Mouse (Mus musculus): ENCODE data around the gene Cbx8. TPM values are rescaled to one million over a fixed set of nuclear protein-coding genes. Genes with fewer than 3 reads are reported as not detected.

The Cbx8 gene
- polyA plus RNA-seq, 1 experiment from 2014 or later, result 15.1 TPM

DNA sequence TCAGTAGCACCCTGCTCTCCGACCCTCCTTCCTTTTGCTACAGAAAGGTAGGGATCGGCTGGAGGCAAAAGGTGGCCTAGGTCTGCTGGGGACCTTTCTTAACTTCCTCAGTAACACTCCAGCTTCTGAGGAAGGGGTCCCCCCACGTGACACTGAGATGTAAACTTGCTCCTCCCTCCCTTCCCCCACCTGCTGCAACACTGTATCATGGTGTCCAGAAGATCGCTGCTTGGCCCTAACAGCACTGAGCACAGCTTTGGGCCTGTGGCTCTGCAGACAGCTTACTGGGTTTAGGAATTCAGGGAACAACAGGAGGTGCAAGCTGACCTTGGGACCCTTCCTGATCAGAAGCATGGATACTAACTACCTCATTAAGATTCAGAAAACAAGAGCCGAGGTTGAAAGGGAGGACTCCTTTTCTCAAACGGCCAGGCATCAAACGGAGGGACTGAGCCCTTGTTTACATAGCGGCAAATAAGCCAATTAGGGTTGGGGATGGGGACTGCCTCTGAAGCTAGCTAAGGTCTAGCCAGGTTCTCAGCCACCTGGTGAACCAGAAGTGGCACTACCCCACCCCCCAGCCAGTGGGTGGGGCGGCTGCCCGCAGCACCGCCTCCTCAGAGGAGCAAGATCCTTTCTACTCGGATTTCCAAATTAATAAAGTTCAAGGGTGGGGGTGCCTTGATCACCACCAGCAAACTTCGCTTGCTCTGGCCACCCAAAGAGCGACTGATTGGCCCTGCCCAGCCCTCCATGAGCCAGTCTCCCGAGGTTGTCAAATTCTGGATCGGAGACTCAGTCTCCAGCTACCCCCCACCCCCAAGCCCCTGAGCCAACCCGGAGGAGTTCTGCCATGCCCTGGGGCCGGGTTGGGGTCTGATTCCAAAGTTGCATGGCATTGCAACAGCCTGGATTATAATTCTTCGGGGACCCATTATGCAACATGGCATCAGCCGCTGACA, 42.1 kb upstream of the Cbx8 start:
- 2% methylated on average over 20 of the region's 20 CpGs for WGBS
- Histone ChIP-seq H3K27me3 (ENCODE audit: low read depth, poor library complexity, severe bottlenecking) (peaks cover 86% of the 10 kb centered on the region), H3K4me1 (peaks cover 90% of the 10 kb centered on the region), H3K36me3 (peaks cover 20% of the 10 kb centered on the region), H3K9me3 (replicated peaks) (no peaks in the 10 kb centered on the region), H3K4me3 (peak overlapping the region; percentile 90), H3K27ac (no peak overlapping the region)
- DNase-seq (ENCODE audit: low spot score), result peak; percentile 46

DNA sequence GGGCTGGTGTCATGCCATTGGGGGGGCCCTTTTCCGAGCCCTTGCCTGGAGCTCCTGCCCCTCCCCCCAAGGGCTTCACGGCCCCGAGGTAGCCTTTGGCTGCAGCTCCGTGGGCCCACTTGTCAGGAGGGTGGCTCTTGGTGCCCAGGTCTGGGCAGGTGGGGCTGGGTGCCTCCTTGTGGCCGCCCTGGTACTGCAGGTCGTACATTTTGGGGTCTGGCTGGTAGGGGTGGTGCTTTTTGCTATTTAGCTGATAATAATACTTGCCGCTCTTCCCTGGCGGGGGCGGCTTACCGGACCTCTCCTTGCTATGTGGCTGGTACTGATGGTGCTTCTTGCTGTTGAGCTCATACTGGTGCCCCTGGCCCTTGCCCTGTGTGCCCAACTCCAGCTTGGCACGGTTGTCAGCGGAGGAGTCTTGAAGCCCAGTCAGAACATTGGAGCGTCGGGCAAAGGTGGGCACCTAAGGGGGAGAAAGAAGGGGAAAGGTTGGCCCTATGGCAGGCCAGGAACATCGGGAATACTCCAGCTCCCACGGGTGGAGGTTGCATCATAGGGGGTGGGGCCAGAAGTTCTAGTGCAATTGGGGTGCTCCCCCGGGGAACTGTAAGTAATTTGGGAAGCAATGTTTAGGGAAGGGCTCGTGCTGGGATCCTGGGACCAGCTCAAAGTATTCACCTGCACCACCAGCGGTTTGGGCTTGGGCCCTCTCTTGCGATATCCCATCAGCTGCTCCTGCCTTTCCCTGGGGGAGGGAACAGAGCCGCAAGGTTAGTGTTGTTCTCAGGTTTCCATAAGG, 41.3 kb upstream of the Cbx8 start:
- no peak for DNase-seq (ENCODE audit: low spot score)
- Histone ChIP-seq H3K36me3 (peaks cover 20% of the 10 kb centered on the region), H3K27me3 (ENCODE audit: low read depth, poor library complexity, severe bottlenecking) (peaks cover 85% of the 10 kb centered on the region), H3K9me3 (replicated peaks) (no peaks in the 10 kb centered on the region), H3K4me1 (peaks cover 81% of the 10 kb centered on the region), H3K27ac (no peak overlapping the region), H3K4me3 (0 out of 2 replicates have a peak overlapping the region, but pooled peaks have one; percentile 90)
- WGBS, result 6% methylated on average over 21 of the region's 21 CpGs

DNA sequence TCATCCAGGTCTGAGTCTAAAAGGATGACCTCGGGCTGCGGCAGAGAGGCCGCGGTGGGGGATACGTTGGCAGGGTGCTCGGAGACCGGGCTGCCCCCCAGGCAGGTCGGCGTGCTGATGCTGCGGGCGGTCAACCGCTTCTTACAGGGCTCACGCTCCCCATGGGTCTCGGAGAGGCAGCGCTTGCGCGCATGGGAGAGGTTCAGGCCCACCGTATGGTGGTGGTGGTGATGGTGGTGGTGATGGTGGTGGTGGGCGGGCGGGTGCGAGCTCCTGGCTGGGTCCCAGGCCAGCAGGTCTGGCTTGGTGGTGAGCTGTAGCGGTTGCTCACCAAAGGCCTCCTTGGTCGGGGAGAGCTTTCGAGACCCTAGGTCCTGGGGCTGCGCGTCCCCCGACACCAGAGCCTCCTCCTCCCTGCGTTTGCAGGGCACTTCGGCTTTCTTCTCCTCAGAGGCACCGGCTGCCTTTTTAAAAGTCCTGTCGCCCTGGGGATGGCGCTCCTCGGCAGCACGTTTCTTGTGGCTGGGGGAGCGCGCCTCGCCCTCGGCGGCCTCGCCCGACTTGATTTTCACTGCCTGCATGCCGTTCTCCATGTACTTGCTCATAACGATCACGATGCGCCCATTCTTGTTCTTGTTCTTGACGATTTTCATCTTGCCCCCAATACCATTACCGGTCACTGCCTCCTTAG, 40.5 kb upstream of the Cbx8 start:
- Histone ChIP-seq H3K27me3 (ENCODE audit: low read depth, poor library complexity, severe bottlenecking) (peaks cover 83% of the 10 kb centered on the region), H3K9me3 (replicated peaks) (no peaks in the 10 kb centered on the region), H3K27ac (peak overlapping the region; percentile 44; the same call in 1 of the 2 replicates), H3K4me3 (peak overlapping the region; percentile 13), H3K36me3 (peaks cover 20% of the 10 kb centered on the region), H3K4me1 (peaks cover 73% of the 10 kb centered on the region)
- peak; percentile 76 for DNase-seq (ENCODE audit: low spot score)
- 4% methylated on average over 47 of the region's 47 CpGs for WGBS

DNA sequence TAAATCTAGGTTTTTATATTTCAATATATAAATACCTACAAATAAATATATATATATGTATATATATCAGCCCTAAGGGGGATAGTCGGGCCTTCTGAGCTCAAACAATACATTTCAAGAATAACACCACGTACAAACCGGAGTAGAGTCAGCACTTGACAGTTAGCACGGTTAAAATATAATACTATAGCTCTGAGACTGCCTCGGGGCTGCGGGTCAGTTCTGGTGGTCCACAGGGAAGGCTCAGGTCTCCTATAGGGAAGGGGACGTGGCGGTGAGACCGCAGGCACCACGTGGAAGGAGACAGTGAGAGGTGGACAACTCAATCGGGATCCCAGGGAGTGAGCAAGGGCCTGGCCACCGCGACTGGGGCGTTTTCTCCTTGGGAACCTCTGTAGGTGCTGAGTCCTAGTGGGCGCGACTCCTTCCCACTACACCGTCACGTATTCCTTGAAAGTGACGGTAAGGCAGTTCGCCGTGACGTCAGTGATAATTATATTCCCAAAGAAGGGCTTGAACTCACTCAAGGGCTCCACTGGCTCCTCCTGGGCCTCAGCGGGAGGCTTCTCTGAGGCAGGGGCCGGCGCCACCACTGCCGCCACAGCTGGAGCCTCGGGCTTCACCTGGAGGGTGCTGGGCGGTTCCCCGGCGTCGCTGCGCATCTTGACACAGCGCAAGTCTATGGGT, 39.8 kb upstream of the Cbx8 start:
- Histone ChIP-seq H3K36me3 (peaks cover 20% of the 10 kb centered on the region), H3K9me3 (replicated peaks) (no peaks in the 10 kb centered on the region), H3K27me3 (ENCODE audit: low read depth, poor library complexity, severe bottlenecking) (peaks cover 88% of the 10 kb centered on the region), H3K27ac (no peak overlapping the region), H3K4me3 (peak overlapping the region; percentile 13), H3K4me1 (peaks cover 68% of the 10 kb centered on the region)
- 6% methylated on average over 33 of the region's 33 CpGs for whole genome bisulfite sequencing
- no peak for DNase-seq (ENCODE audit: low spot score)

DNA sequence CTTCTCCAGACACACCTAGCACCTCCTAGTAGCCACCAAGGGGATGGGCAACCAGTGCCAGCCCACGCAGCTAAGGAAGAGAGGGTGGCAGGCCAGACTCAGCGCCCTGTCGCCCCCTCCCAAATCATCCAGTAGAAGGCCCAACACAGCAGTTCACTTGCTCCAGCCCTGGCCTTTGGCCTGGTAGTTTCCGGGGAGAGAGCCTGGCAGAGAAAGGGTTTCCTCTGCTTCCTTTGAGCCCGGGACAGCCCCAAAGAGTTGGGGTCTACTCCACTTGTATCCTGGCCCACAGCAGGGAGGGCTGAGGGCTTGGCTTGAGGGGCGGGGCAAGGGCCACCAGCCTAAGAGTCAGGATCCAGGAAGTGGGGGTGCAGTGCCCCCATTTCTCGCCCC, 38.7 kb upstream of the Cbx8 start:
- peak overlapping the region; percentile 34 for H3K4me3 ChIP-seq
- peak; percentile 37 for DNase-seq (ENCODE audit: low spot score)
- H3K9me3 ChIP-seq (replicated peaks), result no peaks in the 10 kb centered on the region
- H3K36me3 ChIP-seq, result peaks cover 20% of the 10 kb centered on the region
- H3K27ac ChIP-seq, result peak overlapping the region; percentile 59
- peaks cover 96% of the 10 kb centered on the region for H3K27me3 ChIP-seq (ENCODE audit: low read depth, poor library complexity, severe bottlenecking)
- WGBS, result 10% methylated on average over 7 of the region's 7 CpGs
- peaks cover 59% of the 10 kb centered on the region for H3K4me1 ChIP-seq

DNA sequence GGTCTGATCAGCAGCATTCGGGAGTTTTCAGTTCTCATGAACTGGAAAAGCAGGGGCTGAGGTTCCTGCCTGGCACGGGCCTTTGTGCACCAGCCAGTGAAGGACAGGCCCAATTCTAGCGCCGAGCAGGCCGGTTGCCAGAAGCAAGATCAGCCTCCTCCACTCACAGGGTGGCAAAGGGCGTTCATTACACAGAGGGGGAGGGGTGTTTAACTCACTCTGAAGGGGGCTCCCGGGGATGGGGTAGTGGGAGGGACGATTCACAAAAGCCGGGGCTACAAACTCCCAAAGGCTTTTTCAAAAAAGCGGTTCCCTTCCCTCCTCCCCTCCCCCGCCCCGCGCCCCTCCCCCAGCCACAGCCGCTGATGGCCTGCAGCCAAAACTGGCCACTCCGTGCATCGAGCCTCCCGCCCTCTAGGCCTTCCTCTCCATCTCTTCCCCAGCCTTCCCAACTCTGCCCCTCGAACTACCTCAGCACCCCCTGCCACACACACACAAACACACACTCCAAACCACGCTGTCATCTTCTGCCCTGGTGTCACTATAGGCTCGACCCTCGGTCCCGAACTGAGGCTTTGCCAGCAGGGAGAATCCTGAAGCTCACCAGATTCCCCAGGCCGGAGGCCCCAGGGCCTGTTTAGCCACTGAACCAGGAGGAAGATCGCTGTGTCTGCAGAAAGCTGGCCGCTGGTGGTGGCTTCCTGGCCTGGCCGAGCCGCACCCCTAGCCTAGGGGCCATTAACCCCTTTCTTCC, 38.1 kb upstream of the Cbx8 start:
- 3% methylated on average over 24 of the region's 27 CpGs for WGBS
- peak; percentile 56 for DNase-seq (ENCODE audit: low spot score)
- Histone ChIP-seq H3K4me3 (peak overlapping the region; percentile 34), H3K36me3 (peaks cover 20% of the 10 kb centered on the region), H3K9me3 (replicated peaks) (no peaks in the 10 kb centered on the region), H3K27ac (peak overlapping the region; percentile 59), H3K4me1 (peaks cover 59% of the 10 kb centered on the region), H3K27me3 (ENCODE audit: low read depth, poor library complexity, severe bottlenecking) (peaks cover 96% of the 10 kb centered on the region)

DNA sequence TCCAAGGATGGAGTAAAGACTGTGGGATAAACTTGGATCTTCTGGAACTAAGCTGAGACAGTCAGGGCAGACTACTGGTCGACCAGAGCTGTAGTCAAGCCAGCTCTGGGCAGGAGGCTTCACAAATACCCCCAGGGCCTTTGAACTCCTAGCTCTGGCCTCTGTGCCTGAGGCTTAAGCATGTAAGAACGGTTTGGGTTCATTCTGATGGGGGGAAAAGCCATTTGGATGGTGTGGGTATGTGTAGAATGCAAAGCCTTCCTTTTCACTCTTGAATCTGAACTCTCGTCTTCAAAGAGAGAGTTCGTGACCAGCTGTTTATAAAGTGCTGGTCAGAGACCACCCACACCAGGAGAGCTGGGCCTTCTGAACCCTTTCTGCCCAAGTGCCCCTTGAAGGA, 37.0 kb upstream of the Cbx8 start:
- H3K4me1 ChIP-seq, result peaks cover 57% of the 10 kb centered on the region

DNA sequence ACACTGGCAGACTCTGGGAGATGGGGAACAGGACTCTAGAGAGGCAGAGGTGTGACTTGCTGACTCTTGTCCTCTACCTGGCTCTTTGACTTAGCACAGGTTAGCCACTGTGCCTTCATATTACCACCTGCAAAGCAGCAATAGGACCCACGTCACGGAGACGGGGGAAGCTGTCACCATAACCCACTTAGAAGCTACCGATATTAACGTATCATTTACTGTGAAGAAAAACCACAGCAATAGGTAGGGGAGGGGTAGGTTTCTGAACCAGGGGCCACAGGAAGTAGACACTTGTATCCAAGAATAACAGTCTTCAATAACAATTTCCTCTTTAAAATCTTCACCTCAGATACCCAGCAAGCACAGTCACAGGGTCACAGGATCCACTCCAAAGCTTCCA, 35.0 kb upstream of the Cbx8 start:
- no peak overlapping the region for H3K4me3 ChIP-seq
- 94% methylated on average over 5 of the region's 5 CpGs for WGBS
- H3K27ac ChIP-seq, result no peak overlapping the region
- H3K4me1 ChIP-seq, result peaks cover 38% of the 10 kb centered on the region
- H3K9me3 ChIP-seq (replicated peaks), result no peaks in the 10 kb centered on the region
- peaks cover 96% of the 10 kb centered on the region for H3K27me3 ChIP-seq (ENCODE audit: low read depth, poor library complexity, severe bottlenecking)
- peaks cover 7% of the 10 kb centered on the region for H3K36me3 ChIP-seq
- DNase-seq (ENCODE audit: low spot score), result no peak

More for the DNA sequence above, 37.0 kb upstream of the Cbx8 start:
- no peak overlapping the region for H3K4me3 ChIP-seq
- no peaks in the 10 kb centered on the region for H3K9me3 ChIP-seq (replicated peaks)
- no peak for DNase-seq (ENCODE audit: low spot score)
- H3K36me3 ChIP-seq, result peaks cover 20% of the 10 kb centered on the region
- WGBS, result 69% methylated on average over 4 of the region's 4 CpGs
- peaks cover 96% of the 10 kb centered on the region for H3K27me3 ChIP-seq (ENCODE audit: low read depth, poor library complexity, severe bottlenecking)
- H3K27ac ChIP-seq, result no peak overlapping the region

DNA sequence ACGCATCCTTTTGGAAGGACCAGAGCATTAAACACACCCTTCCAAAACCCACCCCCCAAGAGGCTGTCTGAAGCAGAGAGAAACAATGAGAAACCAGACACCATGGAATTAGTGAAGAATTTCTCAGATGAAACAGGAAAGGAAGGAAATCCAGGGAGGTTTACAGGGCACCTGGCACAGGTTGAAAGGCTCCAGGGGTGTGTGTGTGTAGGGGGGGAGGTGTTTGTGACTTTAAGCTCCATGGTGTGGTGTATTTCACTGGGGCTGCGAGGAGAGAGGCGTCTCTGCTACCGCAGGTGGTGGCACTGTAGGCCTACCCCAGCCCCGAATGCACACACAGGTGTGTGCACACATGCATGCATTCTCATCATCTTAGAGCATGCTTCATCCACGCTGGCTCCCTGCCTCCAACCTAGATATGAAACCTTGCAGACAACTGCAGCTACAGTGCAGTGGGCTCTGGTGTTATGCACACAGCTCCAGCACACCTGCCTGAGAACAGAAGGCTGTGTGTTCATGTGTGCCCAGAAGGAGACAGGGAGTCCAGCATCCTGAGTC, 33.2 kb upstream of the Cbx8 start:
- no peak overlapping the region for H3K27ac ChIP-seq
- H3K4me1 ChIP-seq, result peaks cover 26% of the 10 kb centered on the region
- no peak overlapping the region for H3K4me3 ChIP-seq
- 75% methylated on average over 6 of the region's 6 CpGs for WGBS
- no peaks in the 10 kb centered on the region for H3K9me3 ChIP-seq (replicated peaks)
- no peaks in the 10 kb centered on the region for H3K36me3 ChIP-seq
- no peak for DNase-seq (ENCODE audit: low spot score)
- peaks cover 80% of the 10 kb centered on the region for H3K27me3 ChIP-seq (ENCODE audit: low read depth, poor library complexity, severe bottlenecking)

DNA sequence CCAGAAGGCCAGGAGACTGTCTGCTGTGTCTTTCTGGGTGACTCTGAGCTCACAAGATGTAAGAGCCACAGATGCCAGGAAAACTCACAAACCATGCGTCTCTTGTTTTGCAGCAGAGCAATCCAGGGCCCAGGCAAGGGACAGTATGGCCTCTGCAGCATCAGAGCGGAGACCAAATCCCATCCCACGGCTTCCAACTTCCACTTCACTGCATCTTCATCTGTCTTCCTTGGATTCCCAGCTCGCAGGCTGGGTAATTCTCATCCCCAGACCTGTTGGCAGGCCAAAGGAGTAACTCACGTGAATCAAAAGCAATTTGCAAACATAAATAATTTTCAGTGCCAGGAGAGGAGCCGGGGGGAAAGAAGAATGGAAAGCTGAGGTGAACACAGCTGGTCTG, 32.2 kb upstream of the Cbx8 start:
- 68% methylated on average over 6 of the region's 6 CpGs for WGBS
- Histone ChIP-seq H3K36me3 (no peaks in the 10 kb centered on the region), H3K4me1 (peaks cover 17% of the 10 kb centered on the region), H3K27ac (0 out of 2 replicates have a peak overlapping the region, but pooled peaks have one; percentile 0), H3K27me3 (ENCODE audit: low read depth, poor library complexity, severe bottlenecking) (peaks cover 76% of the 10 kb centered on the region), H3K4me3 (no peak overlapping the region), H3K9me3 (replicated peaks) (no peaks in the 10 kb centered on the region)
- no peak for DNase-seq (ENCODE audit: low spot score)

DNA sequence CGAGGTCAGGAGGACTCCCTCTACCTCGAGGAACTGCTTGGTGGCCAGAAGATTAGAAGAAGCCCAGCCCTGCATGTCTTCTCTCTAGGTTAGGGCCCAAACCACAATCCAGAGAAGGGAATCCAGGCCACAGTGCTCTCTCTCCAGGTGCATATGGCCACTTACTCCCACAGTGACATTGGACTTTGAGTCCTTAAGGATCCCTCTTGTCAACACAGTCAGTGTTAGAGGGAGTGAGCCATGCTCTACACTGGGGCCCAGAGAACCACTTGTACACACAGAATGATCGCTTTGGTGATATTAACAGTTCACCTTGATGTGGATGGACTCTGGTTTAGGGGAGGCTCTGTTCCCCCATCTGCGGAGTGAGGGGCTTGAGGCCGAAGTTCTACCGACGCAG, 31.5 kb upstream of the Cbx8 start:
- Histone ChIP-seq H3K4me3 (no peak overlapping the region), H3K36me3 (no peaks in the 10 kb centered on the region), H3K27ac (no peak overlapping the region), H3K27me3 (ENCODE audit: low read depth, poor library complexity, severe bottlenecking) (peaks cover 71% of the 10 kb centered on the region), H3K9me3 (replicated peaks) (no peaks in the 10 kb centered on the region), H3K4me1 (peaks cover 17% of the 10 kb centered on the region)
- DNase-seq (ENCODE audit: low spot score), result no peak
- WGBS, result 87% methylated on average over 7 of the region's 7 CpGs
